Mouse (Mus musculus) CD4-positive naive resting alpha-beta T cell, adult 76 days (primary cell): ENCODE results near the gene Olfr1118. TPM values are rescaled to one million over a fixed set of nuclear protein-coding genes. Genes with fewer than 3 reads are reported as not detected.

Experiments
- total RNA-seq: library from RNA; stranded (reverse); gene quantifications from one replicate; pipeline ENCODE4 v1.2.4, GENCODE M21; 2023

Olfr1118 gene
- total RNA-seq: not detected

DNA sequence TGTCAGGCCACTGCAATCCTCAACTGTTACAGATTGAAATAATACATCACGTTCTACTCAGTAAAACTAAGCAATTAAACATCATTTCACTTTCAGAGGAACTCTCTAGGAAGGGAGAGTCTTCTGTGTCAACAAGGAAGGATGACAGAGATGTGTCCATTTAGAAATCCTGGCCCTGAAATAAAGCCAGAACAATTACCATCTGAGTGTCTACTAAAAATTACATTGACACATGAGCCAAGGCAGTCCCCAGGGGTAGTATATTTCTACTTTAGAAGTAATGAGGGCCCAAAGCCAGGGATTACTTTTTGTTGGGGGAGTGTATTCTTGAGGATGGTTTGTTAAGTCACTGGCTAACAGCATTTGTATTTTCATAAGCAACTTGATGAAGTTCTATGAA lies at the start of gene Olfr1118:
TSS of gene Olfr1118 (plus strand) at position 301 of the 400 bp plus-strand sequence.

DNA sequence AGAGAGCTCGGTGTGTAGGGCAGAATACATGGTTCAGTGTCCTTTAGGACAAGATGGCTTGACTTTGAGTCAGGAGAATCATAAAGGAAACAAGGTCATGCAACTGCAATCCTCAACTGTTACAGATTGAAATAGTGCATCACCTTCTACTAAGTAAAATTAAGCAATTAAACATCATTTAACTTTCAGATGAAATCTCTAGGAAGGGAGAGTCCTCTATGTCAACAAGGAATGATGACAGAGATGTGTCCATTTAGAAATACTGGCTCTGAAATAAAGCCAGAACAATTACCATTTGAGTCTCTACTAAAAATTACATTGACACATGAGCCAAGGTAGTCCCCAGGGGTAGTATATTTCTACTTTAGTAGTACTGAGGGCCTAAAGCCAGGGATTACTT lies 40.1 kb upstream of the Olfr1118 start, which contains the start of gene Olfr1116:
TSS of gene Olfr1116 (plus strand) at position 301 of the 400 bp plus-strand sequence.

DNA sequence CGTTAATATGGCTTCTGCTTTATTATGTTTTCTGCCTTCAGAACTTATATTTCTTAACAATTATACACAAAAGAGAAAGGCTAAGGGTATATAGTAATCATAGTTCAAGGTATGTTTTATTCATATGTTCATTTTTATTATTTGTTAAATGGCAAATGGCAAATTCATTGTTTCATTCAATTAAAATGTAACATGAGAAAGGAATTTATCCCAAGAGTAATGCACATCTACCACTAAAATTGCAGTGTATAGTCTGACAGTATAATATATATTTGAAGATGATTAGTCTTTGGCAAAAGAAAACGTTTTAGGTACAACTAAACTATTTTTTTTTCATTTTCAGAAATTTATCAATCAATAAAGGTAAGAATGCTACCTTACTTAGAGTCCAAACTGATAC lies 47.1 kb downstream of the Olfr1118 start, which contains the start of gene Olfr1120:
TSS of gene Olfr1120 (plus strand) at position 301 of the 400 bp plus-strand sequence.

Other genes with a start within 250 kb of the Olfr1118 start
- gene Olfr1107, start 231.8 kb upstream of the Olfr1118 start, total RNA-seq: not detected
- not detected for gene Olfr1109, start 211.6 kb upstream of the Olfr1118 start, total RNA-seq
- not detected for gene Olfr259, start 193.0 kb upstream of the Olfr1118 start, total RNA-seq
- not detected for gene Olfr1110, start 167.3 kb upstream of the Olfr1118 start, total RNA-seq
- not detected for gene Olfr1111, start 155.0 kb upstream of the Olfr1118 start, total RNA-seq
- gene Olfr1112, start 119.8 kb upstream of the Olfr1118 start, total RNA-seq: not detected
- gene Olfr1113, start 98.6 kb upstream of the Olfr1118 start, total RNA-seq: not detected
- not detected for gene Olfr1115, start 59.6 kb upstream of the Olfr1118 start, total RNA-seq
- gene Olfr1116, start 40.0 kb upstream of the Olfr1118 start, total RNA-seq: not detected
- gene Olfr1120, start 47.2 kb downstream of the Olfr1118 start, total RNA-seq: not detected
- gene Olfr1121, start 62.3 kb downstream of the Olfr1118 start, total RNA-seq: not detected
- gene Olfr1122, start 78.3 kb downstream of the Olfr1118 start, total RNA-seq: 0.38 TPM
- gene Olfr1123, start 109.1 kb downstream of the Olfr1118 start, total RNA-seq: not detected
- not detected for gene Olfr1124, start 122.7 kb downstream of the Olfr1118 start, total RNA-seq
- gene Olfr1126, start 146.4 kb downstream of the Olfr1118 start, total RNA-seq: not detected
- not detected for gene Pramel7, start 189.5 kb downstream of the Olfr1118 start, total RNA-seq
- not detected for gene Pramel6, start 199.0 kb downstream of the Olfr1118 start, total RNA-seq
- not detected for gene Olfr153, start 224.2 kb downstream of the Olfr1118 start, total RNA-seq
- gene Olfr1128, start 238.0 kb downstream of the Olfr1118 start, total RNA-seq: not detected